Mouse (Mus musculus): ENCODE results near the gene Kcnh3. TPM values are rescaled to one million over a fixed set of nuclear protein-coding genes. Genes with fewer than 3 reads are reported as not detected.

Gene Kcnh3
- polyA plus RNA-seq, 2 experiments, result 0.13 TPM

GRCm38 (mm10) chr15:99283456-99283855 lies 58.8 kb downstream of the Kcnh3 start:
- Histone ChIP-seq H3K36me3 (replicated peaks; ENCODE audit: control insufficient read depth, insufficient read depth, low read depth) (no peaks in the 10 kb centered on the region), H3K27ac (no peak overlapping the region), H3K4me2 (ENCODE audit: low read depth) (no peak overlapping the region), H3K4me3 (ENCODE audit: insufficient read depth in 1 of 2, low read depth in 2 of 2, low read length in 2 of 2) (no peak overlapping the region), H3K4me1 (replicated peaks; ENCODE audit: control insufficient read depth in 2 of 2, insufficient read depth in 2 of 2, low read length in 1 of 2) (peaks cover 4 to 15% of the 10 kb centered on the region in 2 experiments; a peak in 2 of 4 replicates), H3K9ac (replicated peaks) (no peak overlapping the region), H3K27me3 (ENCODE audit: control insufficient read depth, insufficient read depth, low read length) (no peaks in the 10 kb centered on the region), H3K9me3 (ENCODE audit: control insufficient read depth, low read length) (no peaks in the 10 kb centered on the region)
- ATAC-seq (ENCODE audit: insufficient read depth), result no peak
- TF ChIP-seq CTCF (IDR thresholded peaks at IDR 0.05; ENCODE audit: low read depth) (peak; percentile 72), EP300 (IDR thresholded peaks at IDR 0.05; ENCODE audit: low read depth) (no peak)
- DNase-seq (ENCODE audit: low read depth in 3 of 3, low spot score in 3 of 3), result no peak
- WGBS (ENCODE audit: insufficient replicate concordance), result 54% methylated on average over 10 of the region's 10 CpGs

- peak; percentile 75 for ATAC-seq (ENCODE audit: insufficient read depth)
- peak; percentile 35 to 58 (median 35) for DNase-seq (ENCODE audit: low read depth in 3 of 3, low spot score in 3 of 3)
- Histone ChIP-seq H3K4me2 (ENCODE audit: low read depth) (peak overlapping the region; percentile 16; the same call in 1 of the 2 replicates), H3K27me3 (ENCODE audit: control insufficient read depth, insufficient read depth, low read length) (no peaks in the 10 kb centered on the region), H3K27ac (no peak overlapping the region), H3K9ac (replicated peaks) (no peak overlapping the region), H3K4me3 (ENCODE audit: insufficient read depth in 1 of 2, low read depth in 2 of 2, low read length in 2 of 2) (no peak overlapping the region), H3K4me1 (replicated peaks; ENCODE audit: control insufficient read depth in 2 of 2, insufficient read depth in 2 of 2, low read length in 1 of 2) (peaks cover 4 to 15% of the 10 kb centered on the region in 2 experiments; a peak in 2 of 4 replicates), H3K36me3 (replicated peaks; ENCODE audit: control insufficient read depth, insufficient read depth, low read depth) (no peaks in the 10 kb centered on the region), H3K9me3 (ENCODE audit: control insufficient read depth, low read length) (no peaks in the 10 kb centered on the region)
- WGBS (ENCODE audit: insufficient replicate concordance), result 16% methylated on average over 14 of the region's 14 CpGs
- TF ChIP-seq EP300 (IDR thresholded peaks at IDR 0.05; ENCODE audit: low read depth) (no peak), CTCF (IDR thresholded peaks at IDR 0.05; ENCODE audit: low read depth) (no peak)
These were observed 60.0 kb downstream of the Kcnh3 start for GRCm38 (mm10) chr15:99284527-99285188.

- Histone ChIP-seq H3K36me3 (replicated peaks; ENCODE audit: control insufficient read depth, insufficient read depth, low read depth) (no peaks in the 10 kb centered on the region), H3K4me1 (replicated peaks; ENCODE audit: control insufficient read depth in 2 of 2, insufficient read depth in 2 of 2, low read length in 1 of 2) (peaks cover 4 to 15% of the 10 kb centered on the region in 2 experiments; a peak in 2 of 4 replicates), H3K9me3 (ENCODE audit: control insufficient read depth, low read length) (no peaks in the 10 kb centered on the region), H3K9ac (replicated peaks) (no peak overlapping the region), H3K27me3 (ENCODE audit: control insufficient read depth, insufficient read depth, low read length) (no peaks in the 10 kb centered on the region), H3K4me2 (ENCODE audit: low read depth) (peak overlapping the region; percentile 16; the same call in 1 of the 2 replicates), H3K27ac (no peak overlapping the region), H3K4me3 (ENCODE audit: insufficient read depth in 1 of 2, low read depth in 2 of 2, low read length in 2 of 2) (no peak overlapping the region)
- DNase-seq (ENCODE audit: low read depth in 3 of 3, low spot score in 3 of 3) (no peak), ATAC-seq (ENCODE audit: insufficient read depth) (peak; percentile 81)
- WGBS (ENCODE audit: insufficient replicate concordance), result 42% methylated on average over 8 of the region's 8 CpGs
- TF ChIP-seq EP300 (IDR thresholded peaks at IDR 0.05; ENCODE audit: low read depth) (no peak), CTCF (IDR thresholded peaks at IDR 0.05; ENCODE audit: low read depth) (no peak)
These were observed 60.5 kb downstream of the Kcnh3 start for GRCm38 (mm10) chr15:99285189-99285535.

GRCm38 (mm10) chr15:99290586-99290985 lies 65.9 kb downstream of the Kcnh3 start:
- H3K27me3 ChIP-seq (ENCODE audit: control insufficient read depth, insufficient read depth, low read length), result no peaks in the 10 kb centered on the region
- H3K4me3 ChIP-seq (ENCODE audit: insufficient read depth in 1 of 2, low read depth in 2 of 2, low read length in 2 of 2), result no peak overlapping the region
- ATAC-seq (ENCODE audit: insufficient read depth), result no peak
- TF ChIP-seq EP300 (IDR thresholded peaks at IDR 0.05; ENCODE audit: low read depth) (no peak), CTCF (IDR thresholded peaks at IDR 0.05; ENCODE audit: low read depth) (no peak)
- H3K27ac ChIP-seq, result no peak overlapping the region
- no peak overlapping the region for H3K4me2 ChIP-seq (ENCODE audit: low read depth)
- DNase-seq (ENCODE audit: low read depth in 3 of 3, low spot score in 3 of 3), result no peak
- WGBS (ENCODE audit: insufficient replicate concordance), result 68% methylated on average over 11 of the region's 11 CpGs
- no peaks in the 10 kb centered on the region for H3K36me3 ChIP-seq (replicated peaks; ENCODE audit: control insufficient read depth, insufficient read depth, low read depth)
- H3K4me1 ChIP-seq (replicated peaks; ENCODE audit: control insufficient read depth in 2 of 2, insufficient read depth in 2 of 2, low read length in 1 of 2), result peaks cover 0 to 6% of the 10 kb centered on the region in 2 experiments; a peak in 3 of 4 replicates
- H3K9ac ChIP-seq (replicated peaks), result no peak overlapping the region
- H3K9me3 ChIP-seq (ENCODE audit: control insufficient read depth, low read length), result no peaks in the 10 kb centered on the region

Other genes with a start within 250 kb of the Kcnh3 start
- 273 and 373 TPM in 2 replicates for gene Tuba1c, start 195.0 kb upstream of the Kcnh3 start, polyA plus RNA-seq (2012; rRNA removed)
- gene Tuba1c, start 195.0 kb upstream of the Kcnh3 start, polyA plus RNA-seq (2014; fragmentation: Nextera tagmentation; extraction: Ambion mirVana), result 277 and 278 TPM in 2 replicates
- 1.1 and 1.2 TPM in 2 replicates for gene Prph, start 169.7 kb upstream of the Kcnh3 start, polyA plus RNA-seq (2012; rRNA removed)
- 0.32 and 0.53 TPM in 2 replicates for gene Prph, start 169.7 kb upstream of the Kcnh3 start, polyA plus RNA-seq (2014; fragmentation: Nextera tagmentation; extraction: Ambion mirVana)
- 14.3 and 15.7 TPM in 2 replicates for gene Troap, start 150.3 kb upstream of the Kcnh3 start, polyA plus RNA-seq (2012; rRNA removed)
- gene Troap, start 150.3 kb upstream of the Kcnh3 start, polyA plus RNA-seq (2014; fragmentation: Nextera tagmentation; extraction: Ambion mirVana), result 11.1 and 12.1 TPM in 2 replicates
- not detected in 2 replicates for gene C1ql4, start 137.0 kb upstream of the Kcnh3 start, polyA plus RNA-seq (2012; rRNA removed)
- not detected in 2 replicates for gene C1ql4, start 137.0 kb upstream of the Kcnh3 start, polyA plus RNA-seq (2014; fragmentation: Nextera tagmentation; extraction: Ambion mirVana)
- 11.4 and 12.1 TPM in 2 replicates for gene Dnajc22, start 131.7 kb upstream of the Kcnh3 start, polyA plus RNA-seq (2012; rRNA removed)
- gene Dnajc22, start 131.7 kb upstream of the Kcnh3 start, polyA plus RNA-seq (2014; fragmentation: Nextera tagmentation; extraction: Ambion mirVana), result 10.9 and 11.6 TPM in 2 replicates
- 6.5 and 7.7 TPM in 2 replicates for gene Spats2, start 98.9 kb upstream of the Kcnh3 start, polyA plus RNA-seq (2012; rRNA removed)
- gene Spats2, start 98.9 kb upstream of the Kcnh3 start, polyA plus RNA-seq (2014; fragmentation: Nextera tagmentation; extraction: Ambion mirVana), result 6.7 and 8.4 TPM in 2 replicates
- gene Mcrs1, start 27.1 kb downstream of the Kcnh3 start, polyA plus RNA-seq (2012; rRNA removed), result 25.6 and 26.2 TPM in 2 replicates
- gene Mcrs1, start 27.1 kb downstream of the Kcnh3 start, polyA plus RNA-seq (2014; fragmentation: Nextera tagmentation; extraction: Ambion mirVana), result 41.2 and 47.1 TPM in 2 replicates
- 8.0 and 8.9 TPM in 2 replicates for gene Prpf40b, start 70.2 kb downstream of the Kcnh3 start, polyA plus RNA-seq (2012; rRNA removed)
- 3.6 and 4.0 TPM in 2 replicates for gene Prpf40b, start 70.2 kb downstream of the Kcnh3 start, polyA plus RNA-seq (2014; fragmentation: Nextera tagmentation; extraction: Ambion mirVana)
- 0.01 TPM in 2 replicates for gene Fam186b, start 71.0 kb downstream of the Kcnh3 start, polyA plus RNA-seq (2012; rRNA removed)
- 0.21 TPM in 1 of 2 replicates, not detected in the other for gene Fam186b, start 71.0 kb downstream of the Kcnh3 start, polyA plus RNA-seq (2014; fragmentation: Nextera tagmentation; extraction: Ambion mirVana)
- 3.2 and 3.7 TPM in 2 replicates for gene Fmnl3, start 145.6 kb downstream of the Kcnh3 start, polyA plus RNA-seq (2012; rRNA removed)
- 1.4 and 1.5 TPM in 2 replicates for gene Fmnl3, start 145.6 kb downstream of the Kcnh3 start, polyA plus RNA-seq (2014; fragmentation: Nextera tagmentation; extraction: Ambion mirVana)
- gene Tmbim6, start 168.0 kb downstream of the Kcnh3 start, polyA plus RNA-seq (2012; rRNA removed), result 88.2 and 99.7 TPM in 2 replicates
- 187 and 202 TPM in 2 replicates for gene Tmbim6, start 168.0 kb downstream of the Kcnh3 start, polyA plus RNA-seq (2014; fragmentation: Nextera tagmentation; extraction: Ambion mirVana)
- gene Nckap5l, start 232.9 kb downstream of the Kcnh3 start, polyA plus RNA-seq (2012; rRNA removed), result 0.70 and 1.2 TPM in 2 replicates
- gene Nckap5l, start 232.9 kb downstream of the Kcnh3 start, polyA plus RNA-seq (2014; fragmentation: Nextera tagmentation; extraction: Ambion mirVana), result 0.85 and 1.4 TPM in 2 replicates
- 3.0 and 3.3 TPM in 2 replicates for gene Bcdin3d, start 249.9 kb downstream of the Kcnh3 start, polyA plus RNA-seq (2012; rRNA removed)
- 5.0 TPM in 2 replicates for gene Bcdin3d, start 249.9 kb downstream of the Kcnh3 start, polyA plus RNA-seq (2014; fragmentation: Nextera tagmentation; extraction: Ambion mirVana)

All from liver, embryonic 14.5 days (tissue).